Mouse (Mus musculus) left cerebral cortex, postnatal 10 days (tissue): ENCODE measurements at regions not wholly inside any gene's neighbourhood (a gene's known extent, or its start where the extent isn't known, plus 50 kb on each side); places are given as distances from the start of the nearest gene placed in this dataset.

Experiments used
- DNase-seq, 2 experiments: peaks; one replicate each; pipeline ENCODE4 v3.0.0; 2021 to 2022; ENCODE audit warnings: low spot score in 2 of 2, mixed read lengths in 1 of 2; ENCODE audit errors: extremely low spot score in 1 of 2
- intact Hi-C: fragments of 180-260 bp; cut with DNase I; formaldehyde crosslinking; loops from one replicate; pipeline ENCODE4 v1.15.1; 2025

- DNase-seq = no peak
- intact Hi-C loops = no loop called here
These were observed 137.3 kb upstream of the Tnfaip3 start for GRCm38 (mm10) chr10:19152773-19153172.

- intact Hi-C loops = no loop called here
- no peak for DNase-seq
These were observed 135.3 kb upstream of the Tnfaip3 start for GRCm38 (mm10) chr10:19150766-19151165.

- intact Hi-C loops = no loop called here
- no peak for DNase-seq
These were observed 134.5 kb upstream of the Tnfaip3 start for GRCm38 (mm10) chr10:19150005-19150404.

- no peak for DNase-seq
- intact Hi-C loops = no loop called here
These were observed 133.9 kb upstream of the Tnfaip3 start for GRCm38 (mm10) chr10:19149196-19149869.

DNA sequence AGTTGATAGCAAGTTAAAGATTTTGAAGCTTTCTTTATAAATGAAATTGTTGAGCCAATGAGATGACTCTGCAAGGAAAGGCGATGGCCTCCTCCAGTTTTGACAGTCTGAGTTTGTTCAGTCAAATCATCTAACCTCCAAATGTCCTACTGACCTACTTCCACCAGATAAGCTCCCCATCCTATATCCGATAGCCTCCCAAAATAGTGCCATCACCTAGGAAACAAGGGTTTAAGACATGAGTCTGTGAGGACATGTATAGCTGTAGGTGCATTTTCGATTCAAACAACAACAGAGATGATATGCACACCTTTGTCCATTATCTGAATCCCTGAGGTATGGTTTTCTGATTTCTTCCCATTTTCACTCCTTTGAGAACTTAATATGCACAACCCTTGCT, 126.0 kb upstream of the Tnfaip3 start:
- DNase-seq = no peak
- intact Hi-C loops = no loop called here

DNA sequence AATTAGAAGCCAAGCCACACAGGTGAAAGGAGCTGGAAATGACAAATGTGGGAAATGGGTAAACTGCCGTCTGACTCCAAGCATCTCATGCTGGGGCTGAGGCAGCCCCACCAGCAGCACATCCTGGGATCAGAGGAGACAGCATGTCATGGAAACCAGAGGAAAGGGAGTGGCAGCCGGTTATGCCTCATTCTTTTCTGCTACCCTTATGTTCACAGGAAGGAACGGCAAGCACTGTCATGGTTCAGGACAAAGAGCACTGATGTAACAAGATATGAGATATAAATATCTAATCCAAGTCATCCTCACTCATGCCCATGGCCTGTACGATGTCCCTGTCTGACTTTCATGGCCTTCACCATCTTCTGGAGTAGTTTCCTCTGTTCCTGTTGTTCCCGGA, 125.2 kb upstream of the Tnfaip3 start:
- DNase-seq = no peak
- intact Hi-C loops = no loop called here

DNA sequence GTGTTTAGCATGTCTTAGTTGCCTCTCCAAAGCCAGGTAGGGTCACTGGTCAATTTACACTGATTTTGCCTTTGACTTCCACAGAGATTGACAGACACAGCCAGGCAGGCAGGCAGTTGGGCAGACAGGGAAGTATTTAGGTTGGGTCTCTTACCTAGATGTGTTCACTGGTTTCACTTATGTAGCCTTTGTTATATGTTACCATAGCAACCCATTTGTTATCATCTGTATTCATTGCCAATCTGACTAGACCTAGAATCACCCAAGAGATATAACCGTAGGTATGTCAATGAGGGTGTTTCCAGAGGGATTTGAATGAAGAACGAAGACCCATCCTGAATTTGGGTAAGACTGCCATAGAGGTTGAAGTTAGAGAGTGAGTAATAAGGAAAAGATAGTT, 123.8 kb upstream of the Tnfaip3 start:
- DNase-seq = no peak
- intact Hi-C loops = no loop called here

- intact Hi-C loops = no loop called here
- no peak for DNase-seq
These were observed 122.8 kb upstream of the Tnfaip3 start for GRCm38 (mm10) chr10:19138258-19138657.

- DNase-seq = no peak
- intact Hi-C loops = no loop called here
These were observed 112.3 kb upstream of the Tnfaip3 start for GRCm38 (mm10) chr10:19127581-19128291.

DNA sequence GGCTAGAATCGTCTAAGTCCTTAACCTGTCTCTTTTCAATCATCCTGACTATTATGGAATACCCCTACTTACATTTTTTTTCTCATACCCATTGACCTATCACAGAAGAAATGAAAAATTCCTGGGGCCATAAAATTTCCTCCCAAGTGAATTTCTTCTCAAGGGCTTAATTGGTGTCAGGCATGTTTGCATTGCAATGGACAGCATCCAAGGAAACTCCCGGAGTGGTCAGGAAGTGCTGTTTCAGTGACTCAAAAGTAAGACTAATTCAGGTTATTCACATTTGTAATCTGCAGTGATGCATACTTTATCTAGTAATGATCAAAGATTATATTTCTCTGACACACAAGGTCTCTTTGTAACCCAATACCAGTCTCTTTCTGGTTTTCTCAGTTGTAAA, 111.5 kb upstream of the Tnfaip3 start:
- DNase-seq = no peak
- intact Hi-C loops = no loop called here

DNA sequence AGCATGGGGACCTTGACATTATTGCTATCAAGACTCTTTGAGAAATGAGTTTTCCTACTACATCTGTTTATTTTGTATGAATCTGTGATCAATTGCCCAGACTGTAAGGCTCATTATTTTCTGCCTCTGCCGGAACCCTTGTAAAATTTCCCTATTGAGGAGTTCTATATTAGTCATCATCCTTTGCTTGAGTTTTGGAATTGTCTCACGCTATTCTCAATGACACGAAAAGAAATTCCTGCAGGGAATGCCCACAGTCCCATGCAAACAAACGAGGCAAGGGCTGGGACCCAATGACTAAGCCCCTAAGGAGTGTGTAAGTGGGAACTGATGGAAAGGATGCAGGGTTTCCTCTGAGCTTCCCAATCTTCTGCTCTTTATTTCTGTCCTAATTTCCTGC, 111.0 kb upstream of the Tnfaip3 start:
- DNase-seq = no peak
- intact Hi-C loops = no loop called here

DNA sequence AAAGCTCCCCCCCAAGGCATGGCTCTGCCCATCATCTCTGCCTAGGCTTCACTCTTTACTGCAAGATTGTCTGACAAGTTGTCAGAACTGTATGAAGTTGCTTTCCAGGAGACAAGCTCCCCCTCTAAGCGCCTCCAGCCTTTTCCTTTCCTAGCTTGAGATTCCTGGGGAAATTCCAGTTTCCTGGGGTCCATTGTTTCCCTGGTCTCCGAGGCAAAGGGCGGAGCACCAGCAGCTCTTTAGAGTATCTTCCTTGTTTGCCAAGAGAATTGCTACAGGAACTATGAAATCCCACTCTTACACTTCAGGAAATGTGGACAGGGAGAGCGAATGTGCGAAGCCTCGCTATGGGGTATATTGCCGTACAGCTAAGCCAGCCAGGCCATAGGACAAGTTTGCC, 108.2 kb upstream of the Tnfaip3 start:
- intact Hi-C loops = no loop called here
- DNase-seq = peak in 1 of 2 experiments; percentile 51

DNA sequence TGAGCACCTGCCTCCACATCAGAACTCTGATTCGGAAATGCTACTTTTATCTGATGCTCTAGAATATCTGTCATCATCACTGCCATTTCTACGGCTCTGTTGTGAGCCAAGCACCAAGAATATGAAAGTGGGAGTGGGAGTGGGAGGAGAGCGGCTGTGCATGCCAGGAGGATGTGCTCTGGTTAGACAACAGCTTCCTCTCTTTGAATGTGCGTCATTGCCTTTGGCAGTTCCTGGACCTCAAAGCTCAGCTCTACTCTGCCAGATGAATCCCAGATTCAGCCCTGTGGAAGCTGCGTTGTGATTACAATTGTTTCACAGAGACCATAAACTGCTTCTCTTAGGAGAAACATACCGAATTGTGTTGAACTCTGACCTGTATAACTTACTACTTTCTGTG, 106.8 kb upstream of the Tnfaip3 start:
- peak; percentile 7 to 32 for DNase-seq
- intact Hi-C loops = no loop called here

DNA sequence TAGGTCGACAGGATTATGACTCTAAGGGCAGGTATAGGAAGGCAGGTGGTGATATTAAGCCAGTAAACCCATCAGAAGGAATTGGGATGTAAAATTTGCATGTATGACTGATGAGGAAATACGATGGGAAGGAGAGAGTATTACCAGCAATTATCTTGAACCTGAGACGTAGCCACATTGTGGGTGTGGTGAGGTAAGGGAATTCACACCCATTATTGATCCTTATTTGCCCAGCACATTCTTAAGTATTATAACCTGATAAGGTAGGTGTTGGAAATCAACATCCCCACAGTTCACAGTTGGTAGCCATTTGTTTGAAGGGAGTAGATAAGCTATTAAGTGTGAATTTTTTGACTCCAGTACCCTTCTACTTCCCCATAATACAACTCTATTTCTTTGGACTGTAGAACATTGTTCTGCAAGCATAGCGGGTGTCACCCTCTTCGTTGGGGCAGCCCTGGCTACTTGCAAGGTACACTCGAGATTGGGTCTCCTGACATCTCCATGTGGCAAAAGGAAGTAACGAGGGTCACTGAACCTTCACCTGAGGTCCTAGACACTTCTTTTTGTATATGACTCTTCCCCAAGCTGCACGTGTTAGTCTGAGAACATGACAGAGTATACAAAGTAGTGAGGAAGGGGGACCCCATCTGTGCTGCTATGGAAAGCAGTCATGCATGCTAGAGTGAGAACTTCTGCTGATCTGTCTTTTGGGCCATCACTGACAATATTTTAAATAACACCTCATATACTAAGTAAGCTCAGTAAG, 104.0 kb upstream of the Tnfaip3 start:
- intact Hi-C loops = no loop called here
- DNase-seq = no peak

DNA sequence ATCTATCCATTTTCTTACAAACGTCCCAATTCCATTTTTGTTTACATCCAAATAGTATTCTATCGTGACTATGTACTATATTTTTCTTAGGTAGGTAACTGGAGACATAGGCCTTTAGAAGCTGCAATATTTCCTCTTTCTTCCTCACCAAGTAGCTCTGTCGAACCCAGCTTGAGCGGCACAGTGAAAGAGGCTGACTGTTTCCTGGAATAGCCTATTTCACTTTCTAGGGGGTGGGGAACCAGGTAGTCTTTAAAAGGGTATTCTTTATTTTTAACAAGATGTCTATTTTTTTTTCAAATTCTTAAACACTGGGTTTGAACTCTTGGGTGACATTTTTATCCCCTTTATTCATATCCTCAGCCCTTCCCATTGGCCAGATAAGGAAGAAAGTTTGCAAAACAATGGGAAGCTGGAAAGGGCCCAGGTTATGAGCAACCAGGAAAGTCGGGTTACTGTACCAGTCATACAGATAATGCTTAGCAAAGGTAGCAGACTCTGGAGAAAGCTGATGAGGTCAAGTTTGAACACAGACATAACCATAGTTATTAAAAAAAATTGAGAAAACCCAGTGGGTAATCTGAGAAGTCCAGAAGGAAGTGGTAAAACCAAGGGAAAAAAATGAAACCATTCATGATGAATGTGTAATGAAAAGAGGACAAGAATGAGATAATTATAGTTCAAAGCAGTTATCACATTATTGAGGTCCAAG, 103.3 kb upstream of the Tnfaip3 start:
- intact Hi-C loops = no loop called here
- no peak for DNase-seq

DNA sequence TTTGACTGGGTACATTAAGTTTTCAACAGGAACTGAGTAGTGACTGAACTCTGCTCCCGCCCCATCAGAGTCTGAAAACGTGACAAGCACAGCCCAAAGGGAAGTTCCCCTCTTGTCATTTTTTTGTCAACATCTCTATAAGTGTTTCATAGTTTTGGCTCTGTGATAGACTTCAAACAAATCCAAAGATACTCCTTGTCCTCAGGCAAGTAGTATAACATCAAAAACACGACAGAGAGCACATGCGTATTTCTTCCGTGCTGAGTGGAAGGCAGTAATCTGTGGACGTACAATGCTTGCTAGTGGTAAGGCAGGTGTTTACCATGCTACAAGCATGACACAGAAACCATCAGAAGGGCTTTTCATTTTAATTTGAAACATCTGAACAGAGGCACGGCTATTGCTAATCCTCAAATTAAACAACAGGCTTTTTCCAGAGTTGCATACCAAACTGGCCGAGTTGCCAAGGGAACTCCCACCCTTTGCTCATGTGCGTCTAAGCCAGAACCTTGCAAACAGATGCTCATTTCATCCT, 101.7 kb upstream of the Tnfaip3 start:
- no peak for DNase-seq
- intact Hi-C loops = no loop called here

GRCm38 (mm10) chr10:19112459-19112858, 97.0 kb upstream of the Tnfaip3 start:
- intact Hi-C loops = no loop called here
- DNase-seq = no peak

GRCm38 (mm10) chr10:19105231-19105681, 89.8 kb upstream of the Tnfaip3 start:
- no peak for DNase-seq
- intact Hi-C loops = no loop called here

DNA sequence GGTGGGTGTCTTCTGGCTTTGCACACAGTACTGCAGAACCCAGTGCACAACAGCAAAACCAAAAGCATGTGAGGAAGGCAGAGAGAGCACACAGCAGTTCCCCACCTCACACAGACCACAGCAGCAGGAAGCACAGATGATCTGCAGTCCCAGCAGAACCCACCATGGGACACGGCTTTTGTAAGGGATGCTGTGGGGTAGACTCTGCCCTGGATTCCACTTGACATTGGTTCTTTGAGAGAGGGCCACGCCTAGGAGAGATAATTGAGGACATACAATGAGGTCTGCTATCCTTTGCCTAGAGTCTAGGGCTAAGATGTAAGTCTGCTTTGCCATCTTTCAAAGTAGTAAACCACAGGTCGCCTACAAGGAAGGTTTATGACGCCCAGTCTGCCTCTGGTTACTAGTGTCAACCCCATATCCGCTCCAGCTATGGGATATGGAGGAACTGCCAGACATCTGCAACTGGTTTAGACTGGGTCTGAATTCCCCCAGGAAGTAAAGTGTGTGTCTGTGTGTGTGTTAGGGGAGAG, 89.3 kb upstream of the Tnfaip3 start:
- DNase-seq = no peak
- intact Hi-C loops = no loop called here
